Mouse (Mus musculus) midbrain, embryonic 16.5 days (tissue): ENCODE results near the gene Apba1. TPM values are rescaled to one million over a fixed set of nuclear protein-coding genes. Genes with fewer than 3 reads are reported as not detected.

Experiments
- ATAC-seq: fragments of 200-750 bp; cut with Nextera tagmentation; 2 replicates; pipeline ENCODE4 v1.8.0; 2017; ENCODE audit warnings: moderate TSS enrichment
- H3K27ac ChIP-seq: fragments of 300-500 bp; sonication (generic); 2 replicates; pipeline ENCODE4 v1.5.1; 2014; ENCODE audit warnings: mild to moderate bottlenecking, low read length, mixed read lengths
- H3K27me3 ChIP-seq: fragments of 300-500 bp; sonication (generic); 2 replicates; pipeline ENCODE4 v1.6.1; 2014; ENCODE audit warnings: low read depth, low read length, mixed read lengths; ENCODE audit not compliant: control insufficient read depth, insufficient read depth
- H3K36me3 ChIP-seq: fragments of 300-500 bp; sonication (generic); 2 replicates; pipeline ENCODE4 v1.6.1; 2014; ENCODE audit warnings: mild to moderate bottlenecking, low read length, moderate library complexity, mixed read lengths; ENCODE audit not compliant: control insufficient read depth, insufficient read depth
- H3K4me1 ChIP-seq: fragments of 300-500 bp; sonication (generic); 2 replicates; pipeline ENCODE4 v1.6.1; 2014; ENCODE audit warnings: mild to moderate bottlenecking, low read length, mixed read lengths; ENCODE audit not compliant: control insufficient read depth, insufficient read depth
- H3K4me2 ChIP-seq: fragments of 300-500 bp; sonication (generic); 2 replicates; pipeline ENCODE4 v1.6.1; 2014; ENCODE audit warnings: mild to moderate bottlenecking, low read length, mixed read lengths
- H3K4me3 ChIP-seq: fragments of 300-500 bp; sonication (generic); 2 replicates; pipeline ENCODE4 v1.5.1; 2014; ENCODE audit warnings: low read depth, mild to moderate bottlenecking, low read length, moderate library complexity, mixed read lengths
- H3K9ac ChIP-seq: fragments of 300-500 bp; sonication (generic); 2 replicates; pipeline ENCODE4 v1.6.1; 2014; ENCODE audit warnings: low read depth, low read length, mixed read lengths
- H3K9me3 ChIP-seq: fragments of 300-500 bp; sonication (generic); replicated peaks from 2 replicates; pipeline ENCODE4 v1.6.1; 2014; ENCODE audit warnings: mild to moderate bottlenecking, low read length, mixed read lengths; ENCODE audit not compliant: control insufficient read depth, poor library complexity, severe bottlenecking
- WGBS: fragments of 180-500 bp; shearing (Covaris S2); extraction: QIAGEN DNeasy Blood & Tissue Kit; methylation state at CpG from one replicate; pipeline ENCODE4 v1.1.7; 2014; 5-methylcytosine and 5-hydroxymethylcytosine counted together
- polyA plus RNA-seq: library from polyadenylated mRNA; unstranded; fragments of >200 nt; fragmentation: Nextera tagmentation; extraction: Ambion mirVana; gene quantifications from 2 replicates; pipeline ENCODE4 v1.2.1, GENCODE M21; 2015

Gene Apba1
- polyA plus RNA-seq, 1 experiment from 2014 or later, result 12.3 TPM

DNA sequence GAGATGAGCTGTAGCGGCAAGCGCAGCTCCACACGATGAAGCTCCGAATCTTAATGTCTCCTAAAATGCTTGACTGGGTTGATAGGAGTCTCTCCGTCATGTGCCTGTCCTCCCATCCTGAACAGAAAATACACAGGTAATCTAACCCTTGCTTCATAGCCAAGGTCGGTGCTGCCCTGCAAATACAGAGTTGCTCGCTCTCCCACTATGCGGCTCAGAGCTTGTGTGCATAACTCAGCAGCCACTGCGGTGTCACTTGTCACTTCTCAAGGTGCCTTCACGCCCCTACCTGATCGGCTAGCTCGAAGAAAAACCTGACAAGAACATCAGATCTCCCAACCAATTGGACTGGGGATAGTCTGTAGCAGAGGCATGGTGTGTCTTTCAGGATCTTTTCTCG lies 58.1 kb downstream of the Apba1 start:
- Histone ChIP-seq H3K27ac (no peak overlapping the region), H3K4me2 (no peak overlapping the region), H3K27me3 (no peaks in the 10 kb centered on the region), H3K36me3 (no peaks in the 10 kb centered on the region), H3K9me3 (no peaks in the 10 kb centered on the region), H3K4me3 (no peak overlapping the region), H3K9ac (no peak overlapping the region), H3K4me1 (peaks cover 3% of the 10 kb centered on the region)
- ATAC-seq, result no peak
- 79% methylated on average over 13 of the region's 13 CpGs for WGBS

- Histone ChIP-seq H3K27ac (no peak overlapping the region), H3K9ac (no peak overlapping the region), H3K4me2 (no peak overlapping the region), H3K27me3 (no peaks in the 10 kb centered on the region), H3K9me3 (no peaks in the 10 kb centered on the region), H3K36me3 (no peaks in the 10 kb centered on the region), H3K4me1 (peaks cover 3% of the 10 kb centered on the region), H3K4me3 (no peak overlapping the region)
- WGBS, result 73% methylated on average over 6 of the region's 6 CpGs
- no peak for ATAC-seq
Observed at GRCm38 (mm10) chr19:23817196-23817595, 58.5 kb downstream of the Apba1 start.

- H3K4me1 ChIP-seq, result peaks cover 3% of the 10 kb centered on the region
- H3K9ac ChIP-seq, result no peak overlapping the region
- no peak overlapping the region for H3K4me2 ChIP-seq
- H3K9me3 ChIP-seq, result no peaks in the 10 kb centered on the region
- no peaks in the 10 kb centered on the region for H3K36me3 ChIP-seq
- peak overlapping the region; percentile 71 for H3K27ac ChIP-seq
- 0 out of 2 replicates have a peak, but pooled peaks have one; percentile 54 for ATAC-seq
- H3K4me3 ChIP-seq, result no peak overlapping the region
- 49% methylated on average over 8 of the region's 8 CpGs for WGBS
- no peaks in the 10 kb centered on the region for H3K27me3 ChIP-seq
Observed at GRCm38 (mm10) chr19:23819882-23820281, 61.2 kb downstream of the Apba1 start.

GRCm38 (mm10) chr19:23822497-23822896 lies 63.8 kb downstream of the Apba1 start:
- no peaks in the 10 kb centered on the region for H3K9me3 ChIP-seq
- no peak overlapping the region for H3K9ac ChIP-seq
- H3K27ac ChIP-seq, result no peak overlapping the region
- ATAC-seq, result no peak
- no peak overlapping the region for H3K4me2 ChIP-seq
- peaks cover 3% of the 10 kb centered on the region for H3K4me1 ChIP-seq
- WGBS, result 25% methylated on average over 3 of the region's 3 CpGs
- peaks cover 2% of the 10 kb centered on the region; the same call in 1 of the 2 replicates for H3K36me3 ChIP-seq
- no peaks in the 10 kb centered on the region for H3K27me3 ChIP-seq
- H3K4me3 ChIP-seq, result no peak overlapping the region

DNA sequence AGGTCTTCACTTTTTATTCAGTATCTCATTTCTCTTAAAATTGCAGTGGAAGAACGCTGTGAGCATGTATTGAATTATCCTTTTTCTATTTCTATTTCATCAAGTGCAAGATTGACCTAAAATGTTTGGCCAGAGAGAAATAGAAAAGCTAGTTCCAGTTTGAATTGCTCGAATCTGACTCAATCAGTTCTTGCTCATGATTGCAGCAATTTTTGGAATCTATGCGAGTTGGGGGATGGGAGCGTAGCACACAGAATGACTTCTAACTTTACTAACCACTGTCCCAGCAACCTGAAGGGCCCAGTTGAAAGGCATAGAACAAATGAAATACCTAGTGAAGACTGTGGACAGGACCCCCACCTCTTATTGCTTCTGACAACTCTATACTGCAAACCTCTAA lies 64.8 kb downstream of the Apba1 start:
- peaks cover 3% of the 10 kb centered on the region for H3K4me1 ChIP-seq
- no peak overlapping the region for H3K27ac ChIP-seq
- WGBS, result 90% methylated on average over 4 of the region's 4 CpGs
- no peaks in the 10 kb centered on the region for H3K27me3 ChIP-seq
- H3K4me3 ChIP-seq, result no peak overlapping the region
- no peak overlapping the region for H3K9ac ChIP-seq
- ATAC-seq, result no peak
- H3K36me3 ChIP-seq, result peaks cover 4% of the 10 kb centered on the region; the same call in 1 of the 2 replicates
- no peaks in the 10 kb centered on the region for H3K9me3 ChIP-seq
- H3K4me2 ChIP-seq, result no peak overlapping the region

GRCm38 (mm10) chr19:23826251-23826650 lies 67.6 kb downstream of the Apba1 start:
- no peaks in the 10 kb centered on the region for H3K9me3 ChIP-seq
- no peak overlapping the region for H3K27ac ChIP-seq
- peaks cover 4% of the 10 kb centered on the region; the same call in 1 of the 2 replicates for H3K36me3 ChIP-seq
- no peak overlapping the region for H3K4me2 ChIP-seq
- no peaks in the 10 kb centered on the region for H3K4me1 ChIP-seq
- WGBS, result 94% methylated on average over 8 of the region's 8 CpGs
- no peak for ATAC-seq
- H3K27me3 ChIP-seq, result no peaks in the 10 kb centered on the region
- H3K4me3 ChIP-seq, result no peak overlapping the region
- H3K9ac ChIP-seq, result no peak overlapping the region

DNA sequence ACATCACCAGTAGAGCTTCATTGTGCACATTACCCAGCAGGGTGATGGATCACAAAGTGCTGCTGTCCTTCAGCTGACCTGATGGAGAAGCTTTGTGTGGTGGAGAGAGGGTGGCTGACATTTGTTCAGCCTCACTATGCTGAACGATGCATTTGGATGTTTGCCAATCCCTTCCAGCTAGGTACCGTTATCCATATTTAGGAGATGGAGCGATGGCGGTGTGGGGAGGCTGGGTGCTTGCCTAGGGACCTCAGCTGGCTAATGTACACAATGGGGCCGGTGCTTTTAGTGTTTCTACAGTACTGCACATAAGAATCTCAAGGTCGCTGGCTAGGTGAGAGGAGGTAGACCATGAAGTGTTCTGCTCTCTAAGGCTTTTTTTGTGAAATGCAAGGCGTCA lies 72.1 kb downstream of the Apba1 start:
- ATAC-seq, result no peak
- Histone ChIP-seq H3K9me3 (no peaks in the 10 kb centered on the region), H3K27ac (no peak overlapping the region), H3K36me3 (peaks cover 4% of the 10 kb centered on the region; the same call in 1 of the 2 replicates), H3K27me3 (no peaks in the 10 kb centered on the region), H3K9ac (no peak overlapping the region), H3K4me2 (no peak overlapping the region), H3K4me1 (peaks cover 21% of the 10 kb centered on the region), H3K4me3 (no peak overlapping the region)
- 61% methylated on average over 7 of the region's 7 CpGs for WGBS

DNA sequence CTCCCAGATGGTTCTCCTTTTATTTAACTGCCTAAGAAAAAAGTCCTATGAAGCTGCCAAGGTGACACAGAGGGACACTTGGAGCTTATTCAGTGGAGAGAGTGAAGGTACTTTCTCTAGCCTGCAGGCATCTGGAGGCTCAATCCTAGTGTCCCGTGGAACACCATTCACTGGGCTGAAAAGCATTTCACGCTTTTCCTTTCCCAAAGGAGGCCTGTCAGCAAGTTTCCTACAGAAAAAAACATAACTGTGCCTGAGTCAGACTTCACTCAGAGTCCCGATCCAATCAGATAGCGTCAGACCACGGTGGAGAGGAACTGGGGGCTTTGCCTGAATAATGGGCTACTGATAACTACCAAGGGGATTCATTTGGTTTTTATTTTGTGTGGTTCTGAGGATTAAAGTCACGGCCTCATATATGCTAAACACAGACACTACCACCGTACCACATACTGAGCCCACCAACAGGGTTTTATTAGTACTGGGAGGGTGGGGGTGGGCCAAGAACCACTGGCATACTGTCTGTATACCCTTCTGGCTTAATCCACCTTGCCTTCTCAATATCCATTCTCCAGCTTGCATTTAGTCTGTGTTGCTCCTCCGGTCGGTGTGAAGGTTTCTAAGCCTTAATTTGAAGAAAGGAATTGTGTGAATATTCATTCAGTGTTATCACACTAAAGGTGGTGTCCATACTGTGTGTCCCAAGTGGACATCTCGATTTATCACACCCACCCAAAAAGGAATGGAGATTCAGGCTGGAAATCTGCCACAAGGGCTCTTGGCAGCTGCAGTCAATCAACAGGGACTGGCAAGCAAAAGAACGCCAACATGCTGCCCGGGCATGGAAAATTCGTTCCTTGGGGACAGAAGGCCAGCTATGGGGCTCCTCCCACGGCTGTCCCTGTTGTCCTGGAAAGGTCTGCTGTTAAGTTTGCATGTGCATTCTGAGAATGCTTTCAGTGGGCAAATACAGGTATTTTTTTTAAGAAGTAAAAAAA lies 75.3 kb downstream of the Apba1 start:
- WGBS, result 27% methylated on average over 14 of the region's 14 CpGs
- Histone ChIP-seq H3K36me3 (no peaks in the 10 kb centered on the region), H3K9ac (no peak overlapping the region), H3K9me3 (no peaks in the 10 kb centered on the region), H3K27me3 (no peaks in the 10 kb centered on the region), H3K27ac (peak overlapping the region; percentile 50; the same call in 1 of the 2 replicates), H3K4me3 (no peak overlapping the region), H3K4me1 (peaks cover 21% of the 10 kb centered on the region), H3K4me2 (no peak overlapping the region)
- peak; percentile 71 for ATAC-seq

DNA sequence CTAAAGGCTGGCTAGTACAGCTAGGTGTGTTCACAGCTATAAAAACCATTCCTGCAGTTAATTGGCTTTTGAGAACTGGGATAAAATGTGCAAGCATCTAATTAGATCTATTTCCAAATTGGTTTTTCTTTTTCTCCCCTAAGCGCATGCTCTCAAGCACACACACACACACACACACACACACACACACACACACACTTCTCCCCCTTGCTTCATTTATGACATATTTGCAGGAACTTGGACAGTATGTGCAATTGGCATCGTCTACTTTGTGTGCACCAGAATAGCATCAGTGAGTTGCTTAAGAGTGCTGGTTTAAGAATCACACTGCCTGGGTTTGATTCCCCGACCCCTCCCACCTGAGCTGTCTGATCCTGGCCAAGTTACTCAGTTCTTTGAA lies 76.0 kb downstream of the Apba1 start:
- Histone ChIP-seq H3K27me3 (no peaks in the 10 kb centered on the region), H3K9ac (no peak overlapping the region), H3K27ac (peak overlapping the region; percentile 55; the same call in 1 of the 2 replicates), H3K4me1 (peaks cover 21% of the 10 kb centered on the region), H3K36me3 (no peaks in the 10 kb centered on the region), H3K4me3 (no peak overlapping the region), H3K9me3 (no peaks in the 10 kb centered on the region), H3K4me2 (no peak overlapping the region)
- 69% methylated on average over 3 of the region's 3 CpGs for WGBS
- peak; percentile 1; the same call in 1 of the 2 replicates for ATAC-seq
